Mouse (Mus musculus) E14TG2a.4 (cell line): ENCODE data around the gene Cped1.

Experiments
- CTCF ChIP-seq: conservative IDR thresholded peaks from 2 replicates; pipeline ENCODE4 v1.5.1; 2014; ENCODE audit warnings: low read length
- POU5F1 ChIP-seq: IDR thresholded peaks from 2 replicates; pipeline ENCODE4 v1.6.1; 2014; ENCODE audit warnings: low read length, borderline replicate concordance

GRCm38 (mm10) chr6:22222947-22223346 lies 237.2 kb downstream of the Cped1 start:
- TF ChIP-seq CTCF: no peak
- no peak for TF ChIP-seq POU5F1
